Comparison of ENCODE assay signal across 18 mouse cellular contexts in genomic region chr10:109764412-109765101, GRCm38 (mm10).
A peak's percentile ranks its signal among the peaks of the same experiment; 100 is the strongest.
DNase-seq lines count a peak whose midpoint lies in the region; ATAC-seq and TF ChIP-seq lines count a peak whose summit lies in the region.
"Had no signal": no experiment of that assay in that cellular context is flagged by ENCODE, and none has a peak within 500 bp of the region (broad histone marks: within the 10 kb centered on the region; RNA-seq: fewer than 3 reads in every experiment).

No protein-coding gene starts in this region.

- H3K4me3 ChIP-seq in heart, embryonic 11.5 days (ENCODE audit: low read depth, low read length), result no peak overlapping the region
- H3K4me3 ChIP-seq in limb, embryonic 11.5 days (ENCODE audit: low read depth, low read length), result no peak overlapping the region
- H3K4me3 ChIP-seq in limb, embryonic 10.5 days, result no peak overlapping the region
- no peak overlapping the region for H3K4me3 ChIP-seq in limb, embryonic 14.5 days (replicated peaks; ENCODE audit: low read length)
- H3K4me3 ChIP-seq in intestine, embryonic 16.5 days (ENCODE audit: low read length), result no peak overlapping the region
- H3K4me3 ChIP-seq: embryonic facial prominence, embryonic 15.5 days; heart, embryonic 15.5 days; hindbrain, embryonic 15.5 days; limb, embryonic 15.5 days; midbrain, embryonic 15.5 days had no signal

- TF ChIP-seq POLR2A in limb, embryonic 14.5 days (IDR thresholded peaks at IDR 0.05; ENCODE audit: borderline replicate concordance, extremely low read depth, insufficient read depth, insufficient read length), result no peak

- H3K36me3 ChIP-seq in heart, embryonic 11.5 days (ENCODE audit: control insufficient read depth, insufficient read depth, low read length), result no peaks in the 10 kb centered on the region
- no peaks in the 10 kb centered on the region for H3K36me3 ChIP-seq in limb, embryonic 11.5 days (ENCODE audit: control insufficient read depth, insufficient read depth, low read length)
- H3K36me3 ChIP-seq in limb, embryonic 10.5 days, result no peaks in the 10 kb centered on the region
- no peaks in the 10 kb centered on the region for H3K36me3 ChIP-seq in limb, embryonic 14.5 days (ENCODE audit: control insufficient read depth, insufficient read depth, low read length)
- no peaks in the 10 kb centered on the region for H3K36me3 ChIP-seq in intestine, embryonic 16.5 days (ENCODE audit: control insufficient read depth, insufficient read depth, low read length)
- H3K36me3 ChIP-seq: embryonic facial prominence, embryonic 15.5 days; heart, embryonic 15.5 days; limb, embryonic 15.5 days; midbrain, embryonic 15.5 days had no signal

- DNase-seq in heart, adult 8-10 months (ENCODE audit: low spot score), result no peak
- no peak for DNase-seq in limb, embryonic 11.5 days (ENCODE audit: low spot score)
- no peak for DNase-seq in limb, embryonic 10.5 days (ENCODE audit: low spot score)
- peak; percentile 8 for DNase-seq in fibroblast of lung, adult 2 months (ENCODE audit: low read depth)
- peak; percentile 34 for DNase-seq in limb, embryonic 14.5 days (ENCODE audit: low spot score)
- DNase-seq: adrenal gland, postnatal 36 days; lung, adult 2 months; retina, postnatal 1 day; thymus, adult 2 months had no signal

- no peak overlapping the region for H3K9ac ChIP-seq in heart, embryonic 11.5 days (ENCODE audit: low read depth, low read length)
- H3K9ac ChIP-seq in limb, embryonic 11.5 days (ENCODE audit: low read length), result no peak overlapping the region
- no peak overlapping the region for H3K9ac ChIP-seq in limb, embryonic 14.5 days (ENCODE audit: low read depth, low read length, severe bottlenecking)
- H3K9ac ChIP-seq in intestine, embryonic 16.5 days (ENCODE audit: low read depth, low read length), result no peak overlapping the region
- H3K9ac ChIP-seq: embryonic facial prominence, embryonic 15.5 days; heart, embryonic 15.5 days; hindbrain, embryonic 15.5 days; limb, embryonic 15.5 days; midbrain, embryonic 15.5 days had no signal

- H3K9me3 ChIP-seq in heart, embryonic 11.5 days (replicated peaks; ENCODE audit: control insufficient read depth, low read length), result no peaks in the 10 kb centered on the region
- no peaks in the 10 kb centered on the region for H3K9me3 ChIP-seq in limb, embryonic 11.5 days (ENCODE audit: control insufficient read depth, low read length)
- no peaks in the 10 kb centered on the region for H3K9me3 ChIP-seq in limb, embryonic 10.5 days (replicated peaks)
- H3K9me3 ChIP-seq in limb, embryonic 14.5 days (ENCODE audit: control insufficient read depth, low read length), result no peaks in the 10 kb centered on the region
- H3K9me3 ChIP-seq in intestine, embryonic 16.5 days (ENCODE audit: control insufficient read depth, low read length), result no peaks in the 10 kb centered on the region
- H3K9me3 ChIP-seq: embryonic facial prominence, embryonic 15.5 days; heart, embryonic 15.5 days; hindbrain, embryonic 15.5 days; limb, embryonic 15.5 days; midbrain, embryonic 15.5 days had no signal

- WGBS in heart, embryonic 11.5 days (ENCODE audit: insufficient replicate concordance), result 77% methylated on average over 18 of the region's 18 CpGs
- 83% methylated on average over 18 of the region's 18 CpGs for WGBS in limb, embryonic 11.5 days
- WGBS in limb, embryonic 10.5 days, result 85% methylated on average over 18 of the region's 18 CpGs
- 67% methylated on average over 18 of the region's 18 CpGs for WGBS in limb, embryonic 14.5 days
- WGBS in intestine, embryonic 16.5 days, result 79% methylated on average over 18 of the region's 18 CpGs

- H3K27ac ChIP-seq in heart, embryonic 11.5 days (ENCODE audit: low read depth, low read length), result no peak overlapping the region
- H3K27ac ChIP-seq in limb, embryonic 11.5 days (replicated peaks; ENCODE audit: low read depth, low read length), result no peak overlapping the region
- H3K27ac ChIP-seq in limb, embryonic 10.5 days, result no peak overlapping the region
- H3K27ac ChIP-seq in limb, embryonic 14.5 days (replicated peaks; ENCODE audit: low read depth, low read length), result no peak overlapping the region
- H3K27ac ChIP-seq in intestine, embryonic 16.5 days (ENCODE audit: low read length), result no peak overlapping the region
- H3K27ac ChIP-seq: embryonic facial prominence, embryonic 15.5 days; heart, embryonic 15.5 days; hindbrain, embryonic 15.5 days; kidney, postnatal 0 days; limb, embryonic 15.5 days; midbrain, embryonic 15.5 days had no signal

- H3K27me3 ChIP-seq in heart, embryonic 11.5 days (ENCODE audit: control insufficient read depth, insufficient read depth, low read length), result no peaks in the 10 kb centered on the region
- H3K27me3 ChIP-seq in limb, embryonic 11.5 days (ENCODE audit: control insufficient read depth, insufficient read depth, low read length), result no peaks in the 10 kb centered on the region
- no peaks in the 10 kb centered on the region for H3K27me3 ChIP-seq in limb, embryonic 10.5 days (ENCODE audit: low read depth, poor library complexity, severe bottlenecking)
- no peaks in the 10 kb centered on the region for H3K27me3 ChIP-seq in limb, embryonic 14.5 days (ENCODE audit: control insufficient read depth, insufficient read depth, low read length)
- no peaks in the 10 kb centered on the region for H3K27me3 ChIP-seq in intestine, embryonic 16.5 days (replicated peaks; ENCODE audit: control insufficient read depth, insufficient read depth, low read length)
- H3K27me3 ChIP-seq: embryonic facial prominence, embryonic 15.5 days; heart, embryonic 15.5 days; hindbrain, embryonic 15.5 days; limb, embryonic 15.5 days; midbrain, embryonic 15.5 days had no signal

- no peaks in the 10 kb centered on the region for H3K4me1 ChIP-seq in heart, embryonic 11.5 days (ENCODE audit: control insufficient read depth, insufficient read depth, low read length)
- no peaks in the 10 kb centered on the region for H3K4me1 ChIP-seq in limb, embryonic 11.5 days (ENCODE audit: control insufficient read depth, insufficient read depth, low read length)
- no peaks in the 10 kb centered on the region for H3K4me1 ChIP-seq in limb, embryonic 10.5 days
- H3K4me1 ChIP-seq in limb, embryonic 14.5 days (ENCODE audit: control insufficient read depth, insufficient read depth, low read length), result no peaks in the 10 kb centered on the region
- H3K4me1 ChIP-seq in intestine, embryonic 16.5 days (ENCODE audit: control insufficient read depth, insufficient read depth, low read length), result no peaks in the 10 kb centered on the region
- H3K4me1 ChIP-seq: embryonic facial prominence, embryonic 15.5 days; heart, embryonic 15.5 days; hindbrain, embryonic 15.5 days; limb, embryonic 15.5 days; midbrain, embryonic 15.5 days had no signal

- peak; percentile 39; the same call in 1 of the 2 replicates for ATAC-seq in heart, embryonic 11.5 days (replicated peaks; ENCODE audit: insufficient number of reproducible peaks, low FRiP score, low TSS enrichment)
- 0 out of 2 replicates have a peak, but pooled peaks have one; percentile 31 for ATAC-seq in limb, embryonic 11.5 days (ENCODE audit: insufficient number of reproducible peaks, low FRiP score, low TSS enrichment, low read depth)
- ATAC-seq in limb, embryonic 14.5 days (ENCODE audit: low FRiP score, low read depth), result peak; percentile 34; the same call in 1 of the 2 replicates
- no peak for ATAC-seq in intestine, embryonic 16.5 days
- ATAC-seq: CD4-positive, CD25-positive, alpha-beta regulatory T cell, adult 4 months; midbrain, embryonic 15.5 days had no signal

- H3K4me2 ChIP-seq in heart, embryonic 11.5 days, result no peak overlapping the region
- no peak overlapping the region for H3K4me2 ChIP-seq in limb, embryonic 11.5 days (ENCODE audit: low read depth, severe bottlenecking)
- H3K4me2 ChIP-seq in limb, embryonic 14.5 days (replicated peaks; ENCODE audit: low read depth, low read length, severe bottlenecking), result no peak overlapping the region
- no peak overlapping the region for H3K4me2 ChIP-seq in intestine, embryonic 16.5 days (ENCODE audit: low read depth, low read length)
- H3K4me2 ChIP-seq: embryonic facial prominence, embryonic 15.5 days; heart, embryonic 15.5 days; hindbrain, embryonic 15.5 days; limb, embryonic 15.5 days; midbrain, embryonic 15.5 days had no signal

Comparison
In these comparisons a context has a peak if more than half of its experiments do, and no peak if none do; other contexts are left out.
1. DNase-seq: peak in fibroblast of lung, adult 2 months (single experiment) and limb, embryonic 14.5 days (single experiment); none in heart, adult 8-10 months (single experiment), limb, embryonic 11.5 days (single experiment) and limb, embryonic 10.5 days (single experiment).